Mouse (Mus musculus): ENCODE measurements around the gene Olfr298. TPM values are rescaled to one million over a fixed set of nuclear protein-coding genes. Genes with fewer than 3 reads are reported as not detected.

The Olfr298 gene
- total RNA-seq (2014; rRNA removed) (not detected in 2 replicates), polyA plus RNA-seq (2015; fragmentation: Nextera tagmentation; extraction: Ambion mirVana) (not detected in 2 replicates)

DNA sequence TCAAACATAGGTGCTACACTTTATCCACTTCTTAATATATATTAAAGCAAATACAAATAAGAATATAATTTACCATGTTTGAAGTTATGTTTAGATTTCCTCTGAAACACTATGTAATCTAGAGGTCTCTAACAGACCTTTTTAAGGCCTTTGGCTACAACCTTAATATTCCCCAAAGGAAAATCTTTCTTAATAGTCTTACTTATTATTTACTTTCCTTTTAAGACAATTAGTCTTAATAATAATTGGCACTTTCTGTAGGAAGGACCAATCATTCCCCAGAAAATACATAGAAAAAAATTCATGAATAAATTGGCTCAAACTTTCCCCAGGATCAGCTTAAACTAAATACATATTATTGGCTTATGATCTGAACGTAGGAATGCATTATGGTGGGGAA, at the start of gene Olfr298:
Gene Olfr298, minus strand, starts transcription at position 101 of the 400 bp plus-strand sequence.
- Histone ChIP-seq H3K27me3 (ENCODE audit: insufficient read depth, low read length) (no peaks in the 10 kb centered on the region), H3K27ac (ENCODE audit: low read depth, low read length) (no peak within 1 kb of the TSS), H3K9me3 (ENCODE audit: low read length) (no peaks in the 10 kb centered on the region), H3K4me2 (ENCODE audit: low read depth) (no peak within 1 kb of the TSS), H3K9ac (no peak within 1 kb of the TSS), H3K4me1 (ENCODE audit: insufficient read depth) (no peaks in the 10 kb centered on the region), H3K4me3 (ENCODE audit: low read depth, low read length) (no peak within 1 kb of the TSS), H3K36me3 (ENCODE audit: insufficient read depth) (no peaks in the 10 kb centered on the region)
- no peak for TF ChIP-seq CTCF (IDR thresholded peaks at IDR 0.05; ENCODE audit: low read depth)
- 83% methylated on average over 1 of the region's 1 CpGs for WGBS
- ATAC-seq (no peak), DNase-seq (no peak)

DNA sequence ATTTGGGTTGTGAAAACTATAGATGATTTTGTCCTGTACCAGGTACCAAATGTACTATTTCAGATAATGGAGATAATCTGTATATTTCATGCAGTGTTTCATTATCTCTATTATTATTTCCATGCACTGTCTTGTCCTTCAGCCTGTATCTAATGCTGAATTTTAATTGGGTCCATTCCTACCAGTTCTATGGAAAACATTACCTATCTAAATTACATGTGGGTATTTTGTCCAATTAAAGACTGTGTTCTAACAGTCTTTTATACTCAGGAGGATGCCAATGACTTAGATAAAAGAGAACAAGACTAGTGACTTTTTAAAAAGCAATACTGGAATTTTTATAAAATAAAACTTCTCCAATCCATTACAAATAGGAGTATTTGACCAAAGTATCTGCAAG, 27.4 kb upstream of the Olfr298 start, which contains the start of gene Olfr297:
Gene Olfr297, plus strand, starts transcription at position 301 of the 400 bp plus-strand sequence.
- Histone ChIP-seq H3K9me3 (ENCODE audit: low read length) (no peaks in the 10 kb centered on the region), H3K27ac (ENCODE audit: low read depth, low read length) (no peak within 1 kb of the TSS), H3K4me1 (ENCODE audit: insufficient read depth) (no peaks in the 10 kb centered on the region), H3K4me2 (ENCODE audit: low read depth) (no peak within 1 kb of the TSS), H3K4me3 (ENCODE audit: low read depth, low read length) (no peak within 1 kb of the TSS), H3K27me3 (ENCODE audit: insufficient read depth, low read length) (no peaks in the 10 kb centered on the region), H3K9ac (no peak within 1 kb of the TSS), H3K36me3 (ENCODE audit: insufficient read depth) (no peaks in the 10 kb centered on the region)
- ATAC-seq (no peak), DNase-seq (no peak)
- TF ChIP-seq CTCF (IDR thresholded peaks at IDR 0.05; ENCODE audit: low read depth) = no peak

DNA sequence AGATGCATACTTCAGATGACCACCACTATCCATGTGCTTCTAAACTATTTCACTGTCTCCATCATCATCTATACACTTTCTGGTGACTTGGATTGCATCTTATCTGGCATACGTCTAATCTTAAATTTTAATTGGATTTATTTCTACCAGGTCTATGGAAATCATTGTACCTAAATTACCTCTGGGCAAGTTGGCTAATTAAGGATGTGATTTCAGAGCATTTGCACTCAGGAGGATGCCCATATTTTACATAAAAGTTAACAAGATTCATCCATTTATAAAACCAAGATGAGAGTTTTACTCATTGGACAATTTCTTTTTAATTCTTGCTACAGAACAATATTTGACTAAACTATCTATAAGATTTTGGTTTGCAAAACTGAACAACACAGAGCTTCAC, 32.7 kb downstream of the Olfr298 start, which contains the start of gene Olfr299:
Gene Olfr299, plus strand, starts transcription at position 301 of the 400 bp plus-strand sequence.
- Histone ChIP-seq H3K36me3 (ENCODE audit: insufficient read depth) (no peaks in the 10 kb centered on the region), H3K9me3 (ENCODE audit: low read length) (no peaks in the 10 kb centered on the region), H3K4me3 (ENCODE audit: low read depth, low read length) (no peak within 1 kb of the TSS), H3K27me3 (ENCODE audit: insufficient read depth, low read length) (no peaks in the 10 kb centered on the region), H3K9ac (no peak within 1 kb of the TSS), H3K27ac (ENCODE audit: low read depth, low read length) (no peak within 1 kb of the TSS), H3K4me2 (ENCODE audit: low read depth) (no peak within 1 kb of the TSS), H3K4me1 (ENCODE audit: insufficient read depth) (no peaks in the 10 kb centered on the region)
- TF ChIP-seq CTCF (IDR thresholded peaks at IDR 0.05; ENCODE audit: low read depth) = no peak
- 84% methylated on average over 1 of the region's 1 CpGs for WGBS
- ATAC-seq (no peak), DNase-seq (no peak)

Other genes with a start within 250 kb of the Olfr298 start
- gene Vmn2r76, start 246.2 kb downstream of the Olfr298 start, total RNA-seq (2014; rRNA removed) = not detected in 2 replicates
- not detected in 2 replicates for gene Vmn2r76, start 246.2 kb downstream of the Olfr298 start, polyA plus RNA-seq (2015; fragmentation: Nextera tagmentation; extraction: Ambion mirVana)
- gene Olfr310, start 215.3 kb downstream of the Olfr298 start, total RNA-seq (2014; rRNA removed) = not detected in 2 replicates
- gene Olfr310, start 215.3 kb downstream of the Olfr298 start, polyA plus RNA-seq (2015; fragmentation: Nextera tagmentation; extraction: Ambion mirVana) = not detected in 2 replicates
- not detected in 2 replicates for gene Olfr309, start 178.8 kb downstream of the Olfr298 start, total RNA-seq (2014; rRNA removed)
- gene Olfr309, start 178.8 kb downstream of the Olfr298 start, polyA plus RNA-seq (2015; fragmentation: Nextera tagmentation; extraction: Ambion mirVana) = not detected in 2 replicates
- not detected in 2 replicates for gene Olfr308, start 166.9 kb downstream of the Olfr298 start, total RNA-seq (2014; rRNA removed)
- not detected in 2 replicates for gene Olfr308, start 166.9 kb downstream of the Olfr298 start, polyA plus RNA-seq (2015; fragmentation: Nextera tagmentation; extraction: Ambion mirVana)
- gene Olfr307, start 154.9 kb downstream of the Olfr298 start, total RNA-seq (2014; rRNA removed) = not detected in 2 replicates
- not detected in 2 replicates for gene Olfr307, start 154.9 kb downstream of the Olfr298 start, polyA plus RNA-seq (2015; fragmentation: Nextera tagmentation; extraction: Ambion mirVana)
- gene Olfr305, start 125.6 kb downstream of the Olfr298 start, total RNA-seq (2014; rRNA removed) = not detected in 2 replicates
- gene Olfr305, start 125.6 kb downstream of the Olfr298 start, polyA plus RNA-seq (2015; fragmentation: Nextera tagmentation; extraction: Ambion mirVana) = not detected in 2 replicates
- not detected in 2 replicates for gene Olfr304, start 105.8 kb downstream of the Olfr298 start, total RNA-seq (2014; rRNA removed)
- not detected in 2 replicates for gene Olfr304, start 105.8 kb downstream of the Olfr298 start, polyA plus RNA-seq (2015; fragmentation: Nextera tagmentation; extraction: Ambion mirVana)
- gene Olfr303, start 94.7 kb downstream of the Olfr298 start, total RNA-seq (2014; rRNA removed) = not detected in 2 replicates
- not detected in 2 replicates for gene Olfr303, start 94.7 kb downstream of the Olfr298 start, polyA plus RNA-seq (2015; fragmentation: Nextera tagmentation; extraction: Ambion mirVana)
- not detected in 2 replicates for gene Olfr301, start 88.6 kb downstream of the Olfr298 start, total RNA-seq (2014; rRNA removed)
- gene Olfr301, start 88.6 kb downstream of the Olfr298 start, polyA plus RNA-seq (2015; fragmentation: Nextera tagmentation; extraction: Ambion mirVana) = not detected in 2 replicates
- not detected in 2 replicates for gene Olfr299, start 32.6 kb downstream of the Olfr298 start, total RNA-seq (2014; rRNA removed)
- gene Olfr299, start 32.6 kb downstream of the Olfr298 start, polyA plus RNA-seq (2015; fragmentation: Nextera tagmentation; extraction: Ambion mirVana) = not detected in 2 replicates
- not detected in 2 replicates for gene Olfr297, start 27.5 kb upstream of the Olfr298 start, total RNA-seq (2014; rRNA removed)
- not detected in 2 replicates for gene Olfr297, start 27.5 kb upstream of the Olfr298 start, polyA plus RNA-seq (2015; fragmentation: Nextera tagmentation; extraction: Ambion mirVana)
- gene Olfr295, start 91.4 kb upstream of the Olfr298 start, total RNA-seq (2014; rRNA removed) = not detected in 2 replicates
- gene Olfr295, start 91.4 kb upstream of the Olfr298 start, polyA plus RNA-seq (2015; fragmentation: Nextera tagmentation; extraction: Ambion mirVana) = not detected in 2 replicates
- not detected in 2 replicates for gene Olfr294, start 124.2 kb upstream of the Olfr298 start, total RNA-seq (2014; rRNA removed)
- not detected in 2 replicates for gene Olfr294, start 124.2 kb upstream of the Olfr298 start, polyA plus RNA-seq (2015; fragmentation: Nextera tagmentation; extraction: Ambion mirVana)
- not detected in 2 replicates for gene Olfr293, start 156.6 kb upstream of the Olfr298 start, total RNA-seq (2014; rRNA removed)
- gene Olfr293, start 156.6 kb upstream of the Olfr298 start, polyA plus RNA-seq (2015; fragmentation: Nextera tagmentation; extraction: Ambion mirVana) = not detected in 2 replicates
- gene Olfr292, start 195.8 kb upstream of the Olfr298 start, total RNA-seq (2014; rRNA removed) = not detected in 2 replicates
- gene Olfr292, start 195.8 kb upstream of the Olfr298 start, polyA plus RNA-seq (2015; fragmentation: Nextera tagmentation; extraction: Ambion mirVana) = not detected in 2 replicates

Data from forebrain, postnatal 0 days (tissue).